Mouse (Mus musculus) cerebellum, adult 18-20 months (tissue): ENCODE results near the gene 2210407C18Rik.

Experiments
- DNase-seq, 2 experiments: peaks; one replicate each; pipeline ENCODE4 v3.0.0; 2021

2210407C18Rik gene

GRCm38 (mm10) chr11:58597837-58598236, 18.0 kb downstream of the 2210407C18Rik start:
- DNase-seq = no peak

- DNase-seq = no peak
These were observed 21.1 kb downstream of the 2210407C18Rik start, which contains the start of gene Olfr324 for GRCm38 (mm10) chr11:58594814-58595213. Gene Olfr324 (plus strand): TSS chr11:58595114.

- DNase-seq = no peak
These were observed 27.1 kb downstream of the 2210407C18Rik start for GRCm38 (mm10) chr11:58588620-58589250.

DNA sequence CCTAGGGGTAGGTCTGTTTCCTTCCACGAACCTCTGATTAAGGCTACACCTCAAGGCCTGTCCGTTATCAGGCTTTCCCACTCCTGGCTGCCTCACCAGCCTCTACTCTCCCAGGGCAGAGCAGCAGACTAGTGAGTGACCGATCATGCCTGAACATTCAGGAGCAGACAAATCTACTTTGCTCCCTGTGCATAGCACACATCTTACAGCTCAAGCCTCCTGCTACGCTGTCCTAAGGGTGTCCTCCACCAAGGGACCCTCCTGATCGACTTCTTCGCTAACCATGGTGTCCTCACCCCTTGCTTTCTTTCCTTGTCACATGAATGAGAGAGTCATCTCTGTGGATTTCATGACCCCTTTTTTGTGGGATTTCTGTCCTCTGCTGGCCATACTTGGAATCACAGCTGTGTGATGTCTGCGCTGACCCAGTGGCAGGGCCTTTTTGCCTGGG, 28.0 kb downstream of the 2210407C18Rik start:
- DNase-seq = peak; percentile 18 to 31

- DNase-seq = no peak
These were observed 37.2 kb downstream of the 2210407C18Rik start for GRCm38 (mm10) chr11:58578636-58579035.

DNA sequence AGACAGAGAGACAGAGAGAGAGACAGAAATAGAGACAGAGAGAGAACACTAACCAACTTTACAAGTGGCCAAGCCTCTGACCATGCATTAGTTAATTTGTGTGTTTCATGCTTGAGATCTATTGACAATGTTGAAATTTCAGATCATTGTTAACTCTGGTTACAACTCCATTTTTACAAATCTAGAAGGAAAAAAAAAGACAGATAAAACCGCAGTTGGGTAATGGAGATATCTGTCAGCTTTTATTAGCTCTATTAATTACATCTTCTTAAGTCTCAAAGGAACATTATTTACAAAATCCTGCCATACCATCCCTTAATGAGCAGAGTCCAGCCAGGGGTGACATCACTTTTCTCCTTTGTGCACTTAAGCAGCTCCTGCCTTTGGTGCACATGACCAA, 38.4 kb downstream of the 2210407C18Rik start, which contains the start of gene Olfr325:
Gene Olfr325, plus strand, starts transcription at position 301 of the 400 bp plus-strand sequence.
- DNase-seq = no peak

- DNase-seq = no peak
These were observed 45.5 kb downstream of the 2210407C18Rik start, which contains the start of gene Olfr224 for GRCm38 (mm10) chr11:58570405-58570804. Gene Olfr224 (minus strand): TSS chr11:58570553.
